Mouse (Mus musculus): ENCODE data around the gene Frmd5.

DNA sequence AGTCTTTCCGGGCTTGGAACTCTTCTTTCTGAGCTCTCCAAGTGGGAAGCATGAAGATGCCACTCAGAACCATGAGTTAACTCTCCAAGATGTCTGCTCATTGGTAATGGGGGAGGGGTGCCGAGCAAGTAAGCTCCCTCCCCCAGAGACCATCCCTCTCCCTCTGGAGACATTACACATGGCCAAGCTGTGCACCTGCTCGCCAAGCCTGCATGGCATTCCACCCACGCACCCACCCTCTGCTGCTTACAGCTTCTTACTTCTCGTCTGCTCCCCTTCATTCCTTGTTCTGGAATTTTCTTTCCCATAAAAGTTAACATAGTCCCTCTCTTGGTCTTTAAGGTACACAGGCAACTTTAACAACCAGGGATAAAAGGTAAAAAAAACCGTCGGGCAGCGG, 123.3 kb downstream of the Frmd5 start:
- no peak for TF ChIP-seq CTCF (IDR thresholded peaks at IDR 0.05; ENCODE audit: low read depth)
- TF ChIP-seq EP300 (optimal IDR thresholded peaks at IDR 0.05), result no peak

All from stomach, postnatal 0 days (tissue).